Mouse (Mus musculus): Measurements from ENCODE around the gene Dhx58.

DNA sequence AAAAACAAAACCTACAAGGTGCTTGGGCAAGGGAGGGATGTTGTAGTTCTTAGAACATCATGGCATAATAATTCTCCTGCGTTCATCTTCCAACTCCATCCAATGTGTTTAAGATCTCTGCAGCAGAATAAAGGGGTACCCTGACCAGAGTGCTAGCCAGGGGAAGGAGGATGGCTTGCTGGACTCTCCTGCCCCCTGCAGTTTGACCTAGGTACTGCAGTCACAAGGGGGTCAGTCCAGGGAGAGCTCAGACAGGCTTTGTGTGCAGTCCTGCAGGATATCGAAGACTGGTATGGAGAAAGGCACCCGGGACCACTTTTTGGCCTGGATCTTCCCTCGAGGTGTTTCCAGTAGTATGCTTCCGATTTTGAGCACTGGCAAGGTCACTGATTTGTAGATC lies 9.1 kb downstream of the Dhx58 start:
- TF ChIP-seq CTCF (IDR thresholded peaks at IDR 0.05; ENCODE audit: extremely low read depth, insufficient read depth, insufficient read length, insufficient replicate concordance) (peak; percentile 88; the same call in 1 of the 2 replicates), POLR2A (IDR thresholded peaks at IDR 0.05; ENCODE audit: low read depth, low read length) (no peak)

All from spleen, adult 2 months (tissue).